Mouse (Mus musculus): ENCODE measurements around the gene Pde10a.

DNA sequence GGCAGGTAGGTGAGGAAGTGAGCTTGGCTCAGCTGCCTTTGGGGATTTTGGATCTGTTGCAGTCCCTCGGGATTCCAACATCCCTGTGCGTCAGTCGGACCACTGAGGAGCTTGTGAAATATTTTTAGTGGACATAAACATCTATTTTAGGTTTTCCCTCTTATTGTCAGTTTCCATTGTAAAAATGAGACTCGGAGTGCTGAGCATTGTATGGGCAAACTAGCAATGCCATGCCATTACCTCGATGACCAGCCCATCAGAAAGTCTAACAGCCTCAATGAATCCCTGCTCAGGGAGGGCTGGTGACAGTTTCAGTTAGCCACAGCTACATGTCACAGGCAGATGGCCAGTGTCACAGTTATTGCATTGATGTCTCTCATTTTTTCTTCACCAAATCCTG lies 80.7 kb downstream of the Pde10a start:
- no peak for TF ChIP-seq CTCF (IDR thresholded peaks at IDR 0.05; ENCODE audit: extremely low read depth, insufficient read depth, insufficient read length, insufficient replicate concordance)
- no peak for TF ChIP-seq POLR2A (IDR thresholded peaks at IDR 0.05; ENCODE audit: low read depth, low read length)
